Mouse (Mus musculus) midbrain, postnatal 0 days (tissue): Measurements from ENCODE around the gene Rev1. TPM values are rescaled to one million over a fixed set of nuclear protein-coding genes. Genes with fewer than 3 reads are reported as not detected.

ENCODE experiments used
- ATAC-seq: fragments of 200-750 bp; cut with Nextera tagmentation; 2 replicates; pipeline ENCODE4 v1.8.0; 2017; ENCODE audit warnings: moderate number of reproducible peaks, mild to moderate bottlenecking, moderate TSS enrichment, moderate library complexity; ENCODE audit not compliant: low FRiP score
- DNase-seq: peaks from one replicate; pipeline ENCODE4 v3.0.0-alpha.2; 2015; ENCODE audit warnings: low spot score
- H3K27ac ChIP-seq: fragments of 300-500 bp; sonication (generic); 2 replicates; pipeline ENCODE4 v1.5.1; 2014; ENCODE audit warnings: low read depth, mild to moderate bottlenecking, low read length, mixed read lengths
- H3K27me3 ChIP-seq: fragments of 300-500 bp; sonication (generic); 2 replicates; pipeline ENCODE4 v1.6.1; 2014; ENCODE audit warnings: low read length, control low read depth, mixed read lengths; ENCODE audit not compliant: insufficient read depth
- H3K36me3 ChIP-seq: fragments of 300-500 bp; sonication (generic); 2 replicates; pipeline ENCODE4 v1.6.1; 2014; ENCODE audit warnings: low read length, control low read depth, mixed read lengths; ENCODE audit not compliant: insufficient read depth
- H3K4me1 ChIP-seq: fragments of 300-500 bp; sonication (generic); 2 replicates; pipeline ENCODE4 v1.6.1; 2014; ENCODE audit warnings: mild to moderate bottlenecking, control low read depth, antibody characterized with exemption, low read length, mixed read lengths; ENCODE audit not compliant: insufficient read depth
- H3K4me2 ChIP-seq: fragments of 300-500 bp; sonication (generic); 2 replicates; pipeline ENCODE4 v1.6.1; 2014; ENCODE audit warnings: low read depth, mild to moderate bottlenecking, low read length, mixed read lengths; ENCODE audit not compliant: poor library complexity, severe bottlenecking
- H3K4me3 ChIP-seq: fragments of 300-500 bp; sonication (generic); 2 replicates; pipeline ENCODE4 v1.5.1; 2014; ENCODE audit warnings: low read depth, mild to moderate bottlenecking, low read length, moderate library complexity
- H3K9ac ChIP-seq: fragments of 300-500 bp; sonication (generic); replicated peaks from 2 replicates; pipeline ENCODE4 v1.6.1; 2014; ENCODE audit warnings: mild to moderate bottlenecking, low read length, moderate library complexity, mixed read lengths; ENCODE audit not compliant: poor library complexity, severe bottlenecking
- H3K9me3 ChIP-seq: fragments of 300-500 bp; sonication (generic); 2 replicates; pipeline ENCODE4 v1.6.1; 2016; ENCODE audit warnings: low read length, control low read depth
- CTCF ChIP-seq: IDR thresholded peaks from 2 replicates; pipeline ENCODE4 v1.5.1; 2016; ENCODE audit warnings: antibody characterized with exemption, mild to moderate bottlenecking
- WGBS: fragments of 180-500 bp; shearing (Covaris S2); extraction: QIAGEN DNeasy Blood & Tissue Kit; methylation state at CpG from one replicate; pipeline ENCODE4 v1.1.7; 2014; 5-methylcytosine and 5-hydroxymethylcytosine counted together
- polyA plus RNA-seq: library from polyadenylated mRNA; unstranded; fragments of >200 nt; fragmentation: Nextera tagmentation; extraction: Ambion mirVana; gene quantifications from 2 replicates; pipeline ENCODE4 v1.2.1, GENCODE M21; 2015
- total RNA-seq: library from RNA; depleted of rRNA; stranded (reverse); fragments of >200 nt; gene quantifications from 2 replicates; pipeline ENCODE4 v1.2.3, GENCODE M21; 2014

Gene Rev1
- total and polyA plus RNA-seq, 2 experiments from 2014 or later = 28.0 to 32.6 TPM

DNA sequence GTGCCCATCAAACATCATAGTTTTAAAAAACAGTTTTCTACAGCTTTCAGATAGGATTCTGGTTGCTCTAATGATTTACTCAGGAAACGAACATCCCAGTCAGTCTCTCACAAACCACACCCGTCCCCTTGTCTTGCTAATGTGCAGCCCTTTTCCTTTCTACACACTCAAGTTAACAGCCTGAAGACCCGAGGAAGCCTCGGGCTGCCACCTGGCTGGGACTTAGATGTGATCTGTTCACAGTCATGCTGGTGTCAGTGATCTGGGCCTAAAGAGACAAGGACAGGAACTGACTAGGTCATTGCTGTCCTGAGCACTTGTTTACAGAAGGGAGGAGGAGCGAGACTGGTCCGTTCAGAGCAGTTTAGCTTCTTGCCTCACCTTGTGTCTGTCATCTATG is 71.2 kb downstream of the Rev1 start:
- Histone ChIP-seq H3K27ac (no peak overlapping the region), H3K4me2 (no peak overlapping the region), H3K36me3 (peaks cover 56% of the 10 kb centered on the region), H3K9ac (no peak overlapping the region), H3K4me3 (no peak overlapping the region), H3K4me1 (no peaks in the 10 kb centered on the region), H3K27me3 (no peaks in the 10 kb centered on the region), H3K9me3 (no peaks in the 10 kb centered on the region)
- no peak for TF ChIP-seq CTCF
- ATAC-seq (no peak), DNase-seq (no peak)
- WGBS = 87% methylated on average over 6 of the region's 6 CpGs

DNA sequence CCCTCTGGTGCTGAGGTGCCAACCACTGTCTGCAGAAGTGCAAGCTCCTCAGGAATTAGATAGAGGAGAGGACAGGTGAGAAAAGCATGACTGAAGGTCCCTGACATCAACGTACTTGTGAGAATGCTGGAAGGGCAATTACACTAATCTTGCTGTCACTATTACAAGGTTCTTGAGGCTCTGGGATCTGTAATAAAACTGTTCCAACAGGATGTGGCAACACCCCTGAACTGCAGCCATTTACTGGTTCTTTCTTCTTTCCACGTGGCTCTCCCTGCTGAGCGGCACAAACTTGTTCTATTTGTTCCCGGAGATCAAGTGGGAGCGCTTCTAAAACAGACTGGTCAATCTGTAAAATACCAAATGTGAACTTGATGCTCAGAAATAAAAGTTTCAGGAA is 74.4 kb downstream of the Rev1 start:
- Histone ChIP-seq H3K27ac (no peak overlapping the region), H3K27me3 (no peaks in the 10 kb centered on the region), H3K4me3 (no peak overlapping the region), H3K4me2 (no peak overlapping the region), H3K4me1 (no peaks in the 10 kb centered on the region), H3K9ac (no peak overlapping the region), H3K36me3 (peaks cover 62% of the 10 kb centered on the region), H3K9me3 (no peaks in the 10 kb centered on the region)
- no peak for ATAC-seq
- no peak for DNase-seq
- TF ChIP-seq CTCF = no peak
- WGBS = 91% methylated on average over 5 of the region's 5 CpGs

DNA sequence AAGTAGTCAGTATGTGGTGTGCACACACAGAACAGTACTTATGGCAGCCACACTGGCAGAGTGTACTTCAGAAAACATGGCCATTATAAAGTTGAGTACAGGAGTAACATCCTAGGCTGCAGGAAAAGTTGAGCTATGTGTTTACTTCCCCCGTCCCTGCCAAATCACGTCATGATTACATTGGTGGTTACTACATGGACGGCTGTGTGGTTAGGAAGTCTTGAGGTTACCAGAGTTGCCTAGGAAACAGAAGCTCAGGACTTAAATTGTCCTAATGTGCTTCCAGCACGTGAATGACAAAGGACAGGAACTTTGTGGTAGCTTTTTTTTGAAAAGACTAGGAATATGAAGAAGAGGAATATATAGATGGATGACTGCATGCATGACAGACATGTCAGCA is 80.0 kb downstream of the Rev1 start:
- H3K9ac ChIP-seq = no peak overlapping the region
- H3K4me1 ChIP-seq = no peaks in the 10 kb centered on the region
- H3K27ac ChIP-seq = no peak overlapping the region
- H3K9me3 ChIP-seq = no peaks in the 10 kb centered on the region
- no peak for TF ChIP-seq CTCF
- peaks cover 60% of the 10 kb centered on the region for H3K36me3 ChIP-seq
- no peak overlapping the region for H3K4me3 ChIP-seq
- H3K4me2 ChIP-seq = no peak overlapping the region
- no peaks in the 10 kb centered on the region for H3K27me3 ChIP-seq
- ATAC-seq (no peak), DNase-seq (no peak)
- WGBS = 63% methylated on average over 4 of the region's 4 CpGs

DNA sequence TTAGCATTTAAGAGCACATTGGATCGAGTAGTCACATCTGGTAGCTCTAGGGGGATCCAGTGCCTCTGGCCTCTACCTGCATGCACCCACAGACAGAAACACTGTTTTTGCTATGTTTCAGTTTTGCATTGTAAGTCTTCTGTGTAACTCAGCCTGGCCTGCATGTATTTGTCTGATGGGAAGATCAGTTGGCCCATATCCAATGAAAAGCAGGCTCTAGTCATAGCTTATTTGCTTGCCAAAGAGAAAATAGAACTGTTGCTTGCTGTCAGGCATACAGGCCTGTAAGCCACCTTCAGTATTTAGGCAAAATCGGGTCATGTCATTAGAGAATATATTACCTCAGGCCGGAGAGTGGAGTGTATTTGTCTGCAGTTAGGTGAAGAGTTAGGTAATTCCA is 81.5 kb downstream of the Rev1 start:
- 91% methylated on average over 3 of the region's 3 CpGs for WGBS
- Histone ChIP-seq H3K4me3 (no peak overlapping the region), H3K27me3 (no peaks in the 10 kb centered on the region), H3K9me3 (no peaks in the 10 kb centered on the region), H3K36me3 (peaks cover 49% of the 10 kb centered on the region), H3K27ac (no peak overlapping the region), H3K4me1 (no peaks in the 10 kb centered on the region), H3K9ac (no peak overlapping the region), H3K4me2 (no peak overlapping the region)
- no peak for DNase-seq
- ATAC-seq = no peak
- no peak for TF ChIP-seq CTCF

DNA sequence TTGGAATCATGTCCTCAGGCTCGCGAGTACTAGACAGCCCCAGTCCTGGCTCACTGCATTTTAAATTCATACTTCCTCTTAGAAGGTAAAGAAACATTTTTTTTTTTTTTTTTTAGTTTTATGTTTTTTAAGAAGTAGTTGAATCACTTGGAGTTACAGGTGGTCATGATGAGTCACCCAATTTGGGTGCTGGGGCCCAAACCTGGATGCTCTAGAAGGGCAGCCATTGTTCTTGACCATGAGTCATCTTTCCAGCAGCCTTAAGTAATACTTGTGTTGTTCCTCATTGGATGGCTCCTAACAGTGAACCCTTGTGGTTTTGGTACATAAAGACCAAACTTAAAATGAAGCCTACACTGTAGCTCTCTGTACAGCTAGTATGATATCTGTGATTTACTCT is 90.7 kb downstream of the Rev1 start:
- peaks cover 48% of the 10 kb centered on the region for H3K36me3 ChIP-seq

DNA sequence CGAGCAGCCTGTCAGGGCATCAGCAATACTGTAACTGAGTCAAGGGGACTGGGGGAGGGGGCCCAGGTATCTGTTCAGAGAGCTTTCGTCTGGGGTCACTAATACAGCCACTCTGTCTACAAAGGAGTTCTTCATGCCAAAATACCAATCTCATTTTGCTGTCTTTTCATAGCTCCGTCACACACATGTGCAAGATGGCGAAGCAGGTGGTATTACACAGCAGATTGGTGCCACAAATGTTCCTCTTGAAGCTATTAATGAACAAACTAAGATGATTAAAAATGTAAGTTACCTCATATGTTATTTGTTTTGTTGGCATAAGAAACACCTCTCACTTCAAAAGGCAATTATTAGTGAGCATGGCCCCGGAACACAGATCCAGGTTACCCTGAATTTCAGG is 92.2 kb downstream of the Rev1 start:
- Histone ChIP-seq H3K27ac (no peak overlapping the region), H3K27me3 (no peaks in the 10 kb centered on the region), H3K36me3 (peaks cover 55% of the 10 kb centered on the region), H3K4me1 (no peaks in the 10 kb centered on the region), H3K9me3 (no peaks in the 10 kb centered on the region), H3K4me2 (no peak overlapping the region), H3K9ac (no peak overlapping the region), H3K4me3 (no peak overlapping the region)
- no peak for TF ChIP-seq CTCF
- no peak for DNase-seq
- no peak for ATAC-seq
- 93% methylated on average over 5 of the region's 5 CpGs for WGBS

More for the DNA sequence above, 90.7 kb downstream of the Rev1 start:
- WGBS = 95% methylated on average over 2 of the region's 2 CpGs
- Histone ChIP-seq H3K9me3 (no peaks in the 10 kb centered on the region), H3K27ac (no peak overlapping the region), H3K4me3 (no peak overlapping the region), H3K27me3 (no peaks in the 10 kb centered on the region), H3K4me2 (no peak overlapping the region), H3K4me1 (no peaks in the 10 kb centered on the region), H3K9ac (no peak overlapping the region)
- DNase-seq (no peak), ATAC-seq (no peak)
- TF ChIP-seq CTCF = no peak

DNA sequence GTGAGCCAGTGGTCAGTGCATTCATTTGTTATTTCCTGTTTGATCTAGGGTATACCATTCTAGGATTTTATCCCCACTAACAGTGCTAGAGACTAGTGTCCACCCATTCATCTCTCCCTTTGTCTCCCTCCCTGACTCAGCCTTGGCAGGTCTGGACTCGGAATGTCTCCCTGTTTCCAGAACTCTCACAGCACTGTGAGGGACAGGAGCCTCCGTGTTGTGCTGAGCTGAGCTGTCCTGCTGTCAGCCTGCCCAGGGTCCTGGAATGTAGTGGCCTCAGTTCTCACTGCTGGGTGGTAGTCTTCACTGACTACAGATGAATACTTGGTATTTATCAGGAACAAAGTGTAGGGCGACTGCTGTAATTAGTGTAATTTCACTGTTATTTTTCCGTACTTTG is 94.1 kb downstream of the Rev1 start:
- WGBS = 92% methylated on average over 4 of the region's 4 CpGs
- Histone ChIP-seq H3K9me3 (no peaks in the 10 kb centered on the region), H3K4me3 (no peak overlapping the region), H3K4me2 (no peak overlapping the region), H3K27me3 (no peaks in the 10 kb centered on the region), H3K27ac (no peak overlapping the region), H3K9ac (no peak overlapping the region), H3K4me1 (no peaks in the 10 kb centered on the region), H3K36me3 (peaks cover 58% of the 10 kb centered on the region)
- no peak for TF ChIP-seq CTCF
- ATAC-seq (no peak), DNase-seq (no peak)
